Mouse (Mus musculus): Measurements from ENCODE around the gene Trex1. TPM values are rescaled to one million over a fixed set of nuclear protein-coding genes. Genes with fewer than 3 reads are reported as not detected.

Trex1 gene
- polyA plus RNA-seq, 1 experiment from 2014 or later: 14.3 TPM

GRCm38 (mm10) chr9:109041351-109041750 lies 18.2 kb downstream of the Trex1 start:
- H3K4me2 ChIP-seq (ENCODE audit: low read depth, low read length): no peak overlapping the region
- no peak overlapping the region for H3K27ac ChIP-seq (ENCODE audit: low read depth)
- no peak overlapping the region for H3K9ac ChIP-seq (replicated peaks)
- DNase-seq (no peak), ATAC-seq (no peak)
- no peaks in the 10 kb centered on the region for H3K27me3 ChIP-seq (ENCODE audit: insufficient read depth, low read length)
- peaks cover 24% of the 10 kb centered on the region for H3K4me1 ChIP-seq (ENCODE audit: insufficient read depth)
- TF ChIP-seq EP300 (IDR thresholded peaks at IDR 0.05; ENCODE audit: low read depth) (no peak), CTCF (IDR thresholded peaks at IDR 0.05; ENCODE audit: low read depth) (no peak)
- no peaks in the 10 kb centered on the region for H3K9me3 ChIP-seq (ENCODE audit: low read length)
- H3K36me3 ChIP-seq (replicated peaks; ENCODE audit: insufficient read depth, low read length): no peaks in the 10 kb centered on the region
- WGBS (ENCODE audit: insufficient replicate concordance): 59% methylated on average over 7 of the region's 7 CpGs
- no peak overlapping the region for H3K4me3 ChIP-seq (ENCODE audit: low read depth, low read length)

GRCm38 (mm10) chr9:109040906-109041305 lies 18.6 kb downstream of the Trex1 start:
- no peak overlapping the region for H3K27ac ChIP-seq (ENCODE audit: low read depth)
- peaks cover 24% of the 10 kb centered on the region for H3K4me1 ChIP-seq (ENCODE audit: insufficient read depth)
- H3K36me3 ChIP-seq (replicated peaks; ENCODE audit: insufficient read depth, low read length): no peaks in the 10 kb centered on the region
- 50% methylated on average over 6 of the region's 6 CpGs for WGBS (ENCODE audit: insufficient replicate concordance)
- no peak overlapping the region for H3K9ac ChIP-seq (replicated peaks)
- no peaks in the 10 kb centered on the region for H3K27me3 ChIP-seq (ENCODE audit: insufficient read depth, low read length)
- DNase-seq (no peak), ATAC-seq (0 out of 2 replicates have a peak, but pooled peaks have one; percentile 16)
- H3K4me2 ChIP-seq (ENCODE audit: low read depth, low read length): peak overlapping the region; percentile 69
- TF ChIP-seq CTCF (IDR thresholded peaks at IDR 0.05; ENCODE audit: low read depth) (no peak), EP300 (IDR thresholded peaks at IDR 0.05; ENCODE audit: low read depth) (no peak)
- no peak overlapping the region for H3K4me3 ChIP-seq (ENCODE audit: low read depth, low read length)
- H3K9me3 ChIP-seq (ENCODE audit: low read length): no peaks in the 10 kb centered on the region

- WGBS (ENCODE audit: insufficient replicate concordance): 71% methylated on average over 7 of the region's 8 CpGs
- H3K27me3 ChIP-seq (ENCODE audit: insufficient read depth, low read length): no peaks in the 10 kb centered on the region
- peak overlapping the region; percentile 69 for H3K4me2 ChIP-seq (ENCODE audit: low read depth, low read length)
- H3K9ac ChIP-seq (replicated peaks): peak overlapping the region; percentile 21; the same call in 1 of the 2 replicates
- ATAC-seq: no peak
- no peak overlapping the region for H3K27ac ChIP-seq (ENCODE audit: low read depth)
- TF ChIP-seq CTCF (IDR thresholded peaks at IDR 0.05; ENCODE audit: low read depth) (no peak), EP300 (IDR thresholded peaks at IDR 0.05; ENCODE audit: low read depth) (no peak)
- peaks cover 24% of the 10 kb centered on the region for H3K4me1 ChIP-seq (ENCODE audit: insufficient read depth)
- no peak overlapping the region for H3K4me3 ChIP-seq (ENCODE audit: low read depth, low read length)
- no peak for DNase-seq
- no peaks in the 10 kb centered on the region for H3K9me3 ChIP-seq (ENCODE audit: low read length)
- no peaks in the 10 kb centered on the region for H3K36me3 ChIP-seq (replicated peaks; ENCODE audit: insufficient read depth, low read length)
These were observed 19.3 kb downstream of the Trex1 start for GRCm38 (mm10) chr9:109040216-109040615.

- no peak for TF ChIP-seq CTCF (IDR thresholded peaks at IDR 0.05; ENCODE audit: low read depth)
- TF ChIP-seq EP300 (IDR thresholded peaks at IDR 0.05; ENCODE audit: low read depth): no peak
- Histone ChIP-seq H3K36me3 (replicated peaks; ENCODE audit: insufficient read depth, low read length) (no peaks in the 10 kb centered on the region), H3K9me3 (ENCODE audit: low read length) (no peaks in the 10 kb centered on the region), H3K4me2 (ENCODE audit: low read depth, low read length) (peak overlapping the region; percentile 69), H3K4me3 (ENCODE audit: low read depth, low read length) (peak overlapping the region; percentile 52; the same call in 1 of the 2 replicates), H3K27me3 (ENCODE audit: insufficient read depth, low read length) (no peaks in the 10 kb centered on the region), H3K27ac (ENCODE audit: low read depth) (no peak overlapping the region), H3K9ac (replicated peaks) (peak overlapping the region; percentile 61; the same call in 1 of the 2 replicates), H3K4me1 (ENCODE audit: insufficient read depth) (peaks cover 24% of the 10 kb centered on the region)
- DNase-seq: no peak
- no peak for ATAC-seq
- WGBS (ENCODE audit: insufficient replicate concordance): 74% methylated on average over 4 of the region's 4 CpGs
These were observed 19.9 kb downstream of the Trex1 start for GRCm38 (mm10) chr9:109039681-109040080.

- peak overlapping the region; percentile 69 for H3K4me2 ChIP-seq (ENCODE audit: low read depth, low read length)
- H3K4me3 ChIP-seq (ENCODE audit: low read depth, low read length): peak overlapping the region; percentile 52
- H3K9ac ChIP-seq (replicated peaks): peak overlapping the region; percentile 61
- TF ChIP-seq CTCF (IDR thresholded peaks at IDR 0.05; ENCODE audit: low read depth) (no peak), EP300 (IDR thresholded peaks at IDR 0.05; ENCODE audit: low read depth) (no peak)
- no peaks in the 10 kb centered on the region for H3K36me3 ChIP-seq (replicated peaks; ENCODE audit: insufficient read depth, low read length)
- no peaks in the 10 kb centered on the region for H3K9me3 ChIP-seq (ENCODE audit: low read length)
- 18% methylated on average over 8 of the region's 8 CpGs for WGBS (ENCODE audit: insufficient replicate concordance)
- ATAC-seq (peak; percentile 75), DNase-seq (peak; percentile 27)
- H3K27ac ChIP-seq (ENCODE audit: low read depth): peak overlapping the region; percentile 83
- peaks cover 24% of the 10 kb centered on the region for H3K4me1 ChIP-seq (ENCODE audit: insufficient read depth)
- H3K27me3 ChIP-seq (ENCODE audit: insufficient read depth, low read length): no peaks in the 10 kb centered on the region
These were observed 20.6 kb downstream of the Trex1 start for GRCm38 (mm10) chr9:109038901-109039364.

- peak within 1 kb of the TSS; percentile 83 for H3K27ac ChIP-seq (ENCODE audit: low read depth)
- ATAC-seq (peak; percentile 73), DNase-seq (peak; percentile 79)
- H3K4me1 ChIP-seq (ENCODE audit: insufficient read depth): peaks cover 24% of the 10 kb centered on the region
- H3K27me3 ChIP-seq (ENCODE audit: insufficient read depth, low read length): no peaks in the 10 kb centered on the region
- H3K9ac ChIP-seq (replicated peaks): peak within 1 kb of the TSS; percentile 61
- peak within 1 kb of the TSS; percentile 52 for H3K4me3 ChIP-seq (ENCODE audit: low read depth, low read length)
- under 1% methylated on average over 37 of the region's 40 CpGs for WGBS (ENCODE audit: insufficient replicate concordance)
- peak within 1 kb of the TSS; percentile 69 for H3K4me2 ChIP-seq (ENCODE audit: low read depth, low read length)
- no peaks in the 10 kb centered on the region for H3K9me3 ChIP-seq (ENCODE audit: low read length)
- no peak for TF ChIP-seq CTCF (IDR thresholded peaks at IDR 0.05; ENCODE audit: low read depth)
- no peak for TF ChIP-seq EP300 (IDR thresholded peaks at IDR 0.05; ENCODE audit: low read depth)
- no peaks in the 10 kb centered on the region for H3K36me3 ChIP-seq (replicated peaks; ENCODE audit: insufficient read depth, low read length)
These were observed 21.2 kb downstream of the Trex1 start, which contains the start of gene Shisa5 for GRCm38 (mm10) chr9:109038086-109038895. Gene Shisa5 (plus strand): TSS chr9:109038565.

All from liver, postnatal 0 days (tissue).